Mouse (Mus musculus) intestine, embryonic 15.5 days (tissue): ENCODE measurements at regions not wholly inside any gene's neighbourhood (a gene's known extent, or its start where the extent isn't known, plus 50 kb on each side); places are given as distances from the start of the nearest gene placed in this dataset.

ENCODE experiments used
- ATAC-seq: fragments of 200-750 bp; cut with Nextera tagmentation; 2 replicates; pipeline ENCODE4 v1.8.0; 2017; ENCODE audit warnings: moderate TSS enrichment, moderate library complexity
- H3K27ac ChIP-seq: fragments of 300-500 bp; sonication (generic); 2 replicates; pipeline ENCODE4 v1.5.1; 2015; ENCODE audit warnings: mild to moderate bottlenecking, inconsistent platforms
- H3K27me3 ChIP-seq: fragments of 300-500 bp; sonication (generic); replicated peaks from 2 replicates; pipeline ENCODE4 v1.6.1; 2015; ENCODE audit warnings: inconsistent platforms
- H3K36me3 ChIP-seq: fragments of 300-500 bp; sonication (generic); 2 replicates; pipeline ENCODE4 v1.6.1; 2015; ENCODE audit warnings: inconsistent platforms
- H3K4me1 ChIP-seq: fragments of 300-500 bp; sonication (generic); replicated peaks from 2 replicates; pipeline ENCODE4 v1.6.1; 2015; ENCODE audit warnings: inconsistent platforms
- H3K4me2 ChIP-seq: fragments of 300-500 bp; sonication (generic); replicated peaks from 2 replicates; pipeline ENCODE4 v1.6.1; 2015; ENCODE audit warnings: mild to moderate bottlenecking, inconsistent platforms
- H3K4me3 ChIP-seq: fragments of 300-500 bp; sonication (generic); replicated peaks from 2 replicates; pipeline ENCODE4 v1.5.1; 2015; ENCODE audit warnings: inconsistent platforms
- H3K9ac ChIP-seq: fragments of 300-500 bp; sonication (generic); 2 replicates; pipeline ENCODE4 v1.6.1; 2015; ENCODE audit warnings: inconsistent platforms
- H3K9me3 ChIP-seq: fragments of 300-500 bp; sonication (generic); 2 replicates; pipeline ENCODE4 v1.6.1; 2016; ENCODE audit warnings: inconsistent platforms
- WGBS: fragments of 180-500 bp; shearing (Covaris S2); methylation state at CpG from one replicate; pipeline ENCODE4 v1.1.7; 2015; 5-methylcytosine and 5-hydroxymethylcytosine counted together

- Histone ChIP-seq H3K9me3 (no peaks in the 10 kb centered on the region), H3K4me1 (peaks cover 8% of the 10 kb centered on the region; the same call in 1 of the 2 replicates), H3K4me3 (no peak overlapping the region), H3K9ac (no peak overlapping the region), H3K4me2 (no peak overlapping the region), H3K27me3 (no peaks in the 10 kb centered on the region), H3K27ac (no peak overlapping the region), H3K36me3 (no peaks in the 10 kb centered on the region)
- WGBS: 93% methylated on average over 5 of the region's 5 CpGs
- no peak for ATAC-seq
These were observed 277.7 kb downstream of the Tbc1d1 start for GRCm38 (mm10) chr5:64433786-64434185.

- ATAC-seq: peak; percentile 65
- H3K27ac ChIP-seq: no peak overlapping the region
- H3K4me2 ChIP-seq: no peak overlapping the region
- no peaks in the 10 kb centered on the region for H3K9me3 ChIP-seq
- H3K27me3 ChIP-seq: no peaks in the 10 kb centered on the region
- peaks cover 4% of the 10 kb centered on the region; the same call in 1 of the 2 replicates for H3K4me1 ChIP-seq
- no peak overlapping the region for H3K4me3 ChIP-seq
- 30% methylated on average over 3 of the region's 3 CpGs for WGBS
- no peak overlapping the region for H3K9ac ChIP-seq
- H3K36me3 ChIP-seq: no peaks in the 10 kb centered on the region
These were observed 279.4 kb downstream of the Tbc1d1 start for GRCm38 (mm10) chr5:64435491-64435890.

- no peak overlapping the region for H3K27ac ChIP-seq
- 65% methylated on average over 2 of the region's 2 CpGs for WGBS
These were observed 279.9 kb downstream of the Tbc1d1 start for GRCm38 (mm10) chr5:64435958-64436357.

GRCm38 (mm10) chr5:64437720-64438119 is 281.6 kb downstream of the Tbc1d1 start:
- Histone ChIP-seq H3K9me3 (no peaks in the 10 kb centered on the region), H3K4me2 (no peak overlapping the region), H3K27ac (no peak overlapping the region), H3K27me3 (no peaks in the 10 kb centered on the region), H3K36me3 (no peaks in the 10 kb centered on the region), H3K9ac (no peak overlapping the region), H3K4me1 (peaks cover 4% of the 10 kb centered on the region; the same call in 1 of the 2 replicates), H3K4me3 (no peak overlapping the region)
- no peak for ATAC-seq
- 75% methylated on average over 5 of the region's 5 CpGs for WGBS

More at GRCm38 (mm10) chr5:64435958-64436357, 279.9 kb downstream of the Tbc1d1 start:
- Histone ChIP-seq H3K9ac (no peak overlapping the region), H3K36me3 (no peaks in the 10 kb centered on the region), H3K9me3 (no peaks in the 10 kb centered on the region), H3K27me3 (no peaks in the 10 kb centered on the region), H3K4me3 (no peak overlapping the region), H3K4me1 (peaks cover 4% of the 10 kb centered on the region; the same call in 1 of the 2 replicates), H3K4me2 (no peak overlapping the region)
- ATAC-seq: no peak

- H3K4me2 ChIP-seq: no peak overlapping the region
- H3K36me3 ChIP-seq: no peaks in the 10 kb centered on the region
- no peak overlapping the region for H3K27ac ChIP-seq
- peaks cover 4% of the 10 kb centered on the region; the same call in 1 of the 2 replicates for H3K4me1 ChIP-seq
- WGBS: 76% methylated on average over 13 of the region's 13 CpGs
- H3K27me3 ChIP-seq: no peaks in the 10 kb centered on the region
- H3K9me3 ChIP-seq: no peaks in the 10 kb centered on the region
- H3K9ac ChIP-seq: no peak overlapping the region
- ATAC-seq: no peak
- no peak overlapping the region for H3K4me3 ChIP-seq
These were observed 282.5 kb downstream of the Tbc1d1 start for GRCm38 (mm10) chr5:64438446-64439134.

GRCm38 (mm10) chr5:64447847-64448246 is 291.7 kb downstream of the Tbc1d1 start:
- H3K36me3 ChIP-seq: no peaks in the 10 kb centered on the region
- no peak overlapping the region for H3K9ac ChIP-seq
- 0 out of 2 replicates have a peak, but pooled peaks cover 4% of the 10 kb centered on the region for H3K4me1 ChIP-seq
- no peak for ATAC-seq
- H3K27ac ChIP-seq: no peak overlapping the region
- no peaks in the 10 kb centered on the region for H3K9me3 ChIP-seq
- no peaks in the 10 kb centered on the region for H3K27me3 ChIP-seq
- no peak overlapping the region for H3K4me3 ChIP-seq
- no peak overlapping the region for H3K4me2 ChIP-seq
- WGBS: 37% methylated on average over 4 of the region's 4 CpGs

GRCm38 (mm10) chr5:64452668-64453334 is 296.7 kb downstream of the Tbc1d1 start:
- Histone ChIP-seq H3K4me3 (no peak overlapping the region), H3K4me2 (no peak overlapping the region), H3K36me3 (no peaks in the 10 kb centered on the region), H3K4me1 (0 out of 2 replicates have a peak, but pooled peaks cover 4% of the 10 kb centered on the region), H3K27me3 (no peaks in the 10 kb centered on the region), H3K9ac (no peak overlapping the region), H3K27ac (no peak overlapping the region), H3K9me3 (no peaks in the 10 kb centered on the region)
- ATAC-seq: no peak
- WGBS: 23% methylated on average over 1 of the region's 1 CpGs

GRCm38 (mm10) chr5:64459807-64460206 is 303.7 kb downstream of the Tbc1d1 start:
- WGBS: 75% methylated on average over 5 of the region's 5 CpGs
- no peak overlapping the region for H3K4me3 ChIP-seq
- ATAC-seq: no peak
- H3K27ac ChIP-seq: no peak overlapping the region
- no peaks in the 10 kb centered on the region for H3K9me3 ChIP-seq
- H3K36me3 ChIP-seq: no peaks in the 10 kb centered on the region
- H3K4me2 ChIP-seq: no peak overlapping the region
- H3K27me3 ChIP-seq: no peaks in the 10 kb centered on the region
- H3K9ac ChIP-seq: no peak overlapping the region
- H3K4me1 ChIP-seq: no peaks in the 10 kb centered on the region

GRCm38 (mm10) chr5:64460891-64461290 is 304.8 kb downstream of the Tbc1d1 start:
- Histone ChIP-seq H3K4me2 (no peak overlapping the region), H3K9me3 (no peaks in the 10 kb centered on the region), H3K27me3 (no peaks in the 10 kb centered on the region), H3K4me3 (no peak overlapping the region), H3K27ac (no peak overlapping the region), H3K9ac (no peak overlapping the region), H3K36me3 (no peaks in the 10 kb centered on the region), H3K4me1 (no peaks in the 10 kb centered on the region)
- WGBS: 88% methylated on average over 1 of the region's 1 CpGs
- ATAC-seq: no peak

GRCm38 (mm10) chr5:64461592-64461991 is 305.5 kb downstream of the Tbc1d1 start:
- Histone ChIP-seq H3K27me3 (no peaks in the 10 kb centered on the region), H3K9ac (no peak overlapping the region), H3K4me2 (no peak overlapping the region), H3K4me1 (no peaks in the 10 kb centered on the region), H3K36me3 (no peaks in the 10 kb centered on the region), H3K4me3 (no peak overlapping the region), H3K9me3 (no peaks in the 10 kb centered on the region), H3K27ac (no peak overlapping the region)
- 76% methylated on average over 4 of the region's 4 CpGs for WGBS
- ATAC-seq: no peak

- WGBS: 68% methylated on average over 3 of the region's 3 CpGs
- Histone ChIP-seq H3K27me3 (no peaks in the 10 kb centered on the region), H3K4me1 (no peaks in the 10 kb centered on the region), H3K9me3 (no peaks in the 10 kb centered on the region), H3K4me2 (no peak overlapping the region), H3K9ac (no peak overlapping the region), H3K4me3 (no peak overlapping the region), H3K36me3 (no peaks in the 10 kb centered on the region), H3K27ac (no peak overlapping the region)
- ATAC-seq: no peak
These were observed 306.3 kb downstream of the Tbc1d1 start for GRCm38 (mm10) chr5:64462411-64462810.

- no peak overlapping the region for H3K27ac ChIP-seq
- no peaks in the 10 kb centered on the region for H3K9me3 ChIP-seq
- ATAC-seq: no peak
- H3K4me3 ChIP-seq: no peak overlapping the region
- WGBS: 78% methylated on average over 5 of the region's 5 CpGs
- H3K9ac ChIP-seq: no peak overlapping the region
- H3K4me2 ChIP-seq: no peak overlapping the region
- no peaks in the 10 kb centered on the region for H3K27me3 ChIP-seq
- no peaks in the 10 kb centered on the region for H3K36me3 ChIP-seq
- H3K4me1 ChIP-seq: no peaks in the 10 kb centered on the region
These were observed 307.5 kb downstream of the Tbc1d1 start for GRCm38 (mm10) chr5:64463570-64463969.

GRCm38 (mm10) chr5:64466320-64466719 is 310.2 kb downstream of the Tbc1d1 start:
- no peak overlapping the region for H3K4me3 ChIP-seq
- H3K27ac ChIP-seq: no peak overlapping the region
- 75% methylated on average over 3 of the region's 3 CpGs for WGBS
- H3K4me2 ChIP-seq: no peak overlapping the region
- H3K36me3 ChIP-seq: no peaks in the 10 kb centered on the region
- H3K9me3 ChIP-seq: no peaks in the 10 kb centered on the region
- H3K9ac ChIP-seq: no peak overlapping the region
- peak; percentile 87 for ATAC-seq
- no peaks in the 10 kb centered on the region for H3K4me1 ChIP-seq
- H3K27me3 ChIP-seq: no peaks in the 10 kb centered on the region
